Mouse (Mus musculus): Measurements from ENCODE around the gene Gm3127.
"Not testable (repeated sequence)": the region's sequence is repeated elsewhere in the genome, so short reads cannot be mapped to it uniquely, and the experiment has no call there.

Gm3127 gene

DNA sequence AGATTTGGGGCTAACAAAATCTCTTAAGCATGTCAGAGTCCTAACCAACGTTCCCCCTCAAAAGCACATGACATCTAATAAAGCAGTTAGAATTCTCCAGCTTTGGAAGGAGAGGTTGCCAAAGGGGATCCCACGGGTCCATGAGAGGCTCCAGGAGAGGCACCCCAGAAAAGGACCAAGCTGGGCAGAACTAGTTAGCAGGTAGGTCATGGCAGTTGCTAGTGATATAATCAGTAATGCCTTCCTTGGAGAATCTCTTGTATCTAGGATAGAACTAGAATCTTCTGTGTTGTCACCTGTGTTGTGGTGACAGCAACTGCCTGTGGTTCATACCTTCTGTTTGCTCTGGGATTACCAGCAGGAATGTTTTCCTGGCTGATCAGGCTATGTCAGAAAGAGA, at the start of gene Gm3127:
Gene Gm3127 (plus strand): TSS at position 301 of the 400 bp plus-strand sequence.
- DNase-seq, result not testable (repeated sequence)

DNA sequence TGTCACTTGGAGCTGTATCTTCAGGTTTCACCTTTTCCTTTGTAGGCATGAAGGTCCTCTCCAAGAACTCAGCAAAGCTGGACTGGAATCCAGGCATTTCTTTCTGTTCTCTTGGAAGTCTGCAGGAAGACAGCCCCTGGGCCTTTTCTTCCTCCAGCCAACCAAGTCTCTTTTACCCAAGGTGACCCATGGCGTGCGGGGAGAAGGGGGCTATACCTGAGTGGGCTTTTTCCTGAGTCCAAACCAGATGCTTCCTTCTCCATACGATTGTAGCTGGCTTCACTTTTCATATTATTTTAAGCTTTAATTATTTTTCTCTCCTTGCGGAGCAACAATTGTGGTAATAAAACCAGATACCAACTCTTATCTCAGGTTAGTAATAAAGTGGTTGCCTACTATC, 23.2 kb upstream of the Gm3127 start:
- not testable (repeated sequence) for DNase-seq

GRCm38 (mm10) chr14:4182030-4182429, 17.2 kb downstream of the Gm3127 start:
- not testable (repeated sequence) for DNase-seq

DNA sequence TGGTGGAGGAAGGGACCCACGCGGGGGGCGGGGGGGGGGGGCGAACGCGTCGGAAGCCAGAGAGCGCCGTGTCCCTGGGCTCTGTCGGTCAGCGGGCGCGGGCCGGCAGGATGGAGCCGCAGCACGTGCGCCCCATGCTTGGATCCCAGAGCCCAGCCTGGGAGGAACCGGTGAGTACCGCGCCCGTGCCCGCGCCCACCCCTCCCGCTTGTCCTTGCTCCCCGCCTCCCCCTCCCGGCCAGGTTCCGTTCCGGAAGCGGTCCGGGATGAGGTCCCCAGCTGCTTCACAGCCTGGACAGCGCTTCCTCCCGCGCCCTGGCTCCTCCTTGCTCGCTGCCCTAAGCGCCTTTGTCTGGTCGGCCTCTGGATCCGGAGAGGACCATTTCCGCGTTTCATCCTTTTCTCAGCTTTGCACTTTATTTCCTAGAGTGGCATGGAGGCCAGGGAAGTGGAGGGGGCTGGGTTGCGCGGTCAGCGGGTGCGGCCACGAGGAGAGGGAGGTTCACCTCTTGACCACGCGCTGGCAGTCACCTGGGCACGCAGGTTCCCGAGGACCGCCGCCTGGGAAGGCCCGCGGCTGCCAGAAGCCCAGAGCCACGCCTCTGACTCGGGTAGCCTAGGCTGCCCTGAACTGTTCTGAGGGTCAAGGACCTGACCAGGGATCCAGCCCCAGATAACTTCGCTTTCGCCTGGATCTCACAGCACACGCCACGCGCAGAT, 17.8 kb downstream of the Gm3127 start, which contains the start of gene Gm2974:
Gene Gm2974 (plus strand): TSS at position 86 of the 720 bp plus-strand sequence.
- DNase-seq, result not testable (repeated sequence)

GRCm38 (mm10) chr14:4183375-4183774, 18.5 kb downstream of the Gm3127 start:
- DNase-seq, result not testable (repeated sequence)
